Mouse (Mus musculus): ENCODE results near the gene Cdr2.

- no peak for TF ChIP-seq POLR2A (IDR thresholded peaks at IDR 0.05; ENCODE audit: borderline replicate concordance, extremely low read depth, low read depth, low read length)
- no peak for TF ChIP-seq CTCF (IDR thresholded peaks at IDR 0.05; ENCODE audit: insufficient read depth, low read length)
Observed at GRCm38 (mm10) chr7:121002407-121002928, 20.4 kb upstream of the Cdr2 start.

Data from lung, adult 2 months (tissue).